Mouse (Mus musculus) intestine, postnatal 0 days (tissue): ENCODE results near the gene Cltrn. TPM values are rescaled to one million over a fixed set of nuclear protein-coding genes. Genes with fewer than 3 reads are reported as not detected.

ENCODE experiments used
- ATAC-seq: fragments of 200-750 bp; cut with Nextera tagmentation; 2 replicates; pipeline ENCODE4 v1.8.0; 2017; ENCODE audit warnings: mild to moderate bottlenecking, moderate TSS enrichment, moderate library complexity
- H3K27ac ChIP-seq: fragments of 300-500 bp; sonication (generic); 2 replicates; pipeline ENCODE4 v1.5.1; 2014; ENCODE audit warnings: mild to moderate bottlenecking, low read depth, low read length, moderate library complexity
- H3K27me3 ChIP-seq: fragments of 300-500 bp; sonication (generic); replicated peaks from 2 replicates; pipeline ENCODE4 v1.6.1; 2014; ENCODE audit warnings: low read length, mixed read lengths; ENCODE audit not compliant: control insufficient read depth, insufficient read depth
- H3K36me3 ChIP-seq: fragments of 300-500 bp; sonication (generic); 2 replicates; pipeline ENCODE4 v1.6.1; 2014; ENCODE audit warnings: mild to moderate bottlenecking, moderate library complexity; ENCODE audit not compliant: control insufficient read depth, insufficient read depth
- H3K4me1 ChIP-seq: fragments of 300-500 bp; sonication (generic); replicated peaks from 2 replicates; pipeline ENCODE4 v1.6.1; 2014; ENCODE audit warnings: antibody characterized with exemption, low read length, mixed read lengths; ENCODE audit not compliant: control insufficient read depth, insufficient read depth
- H3K4me2 ChIP-seq: fragments of 300-500 bp; sonication (generic); replicated peaks from 2 replicates; pipeline ENCODE4 v1.6.1; 2014; ENCODE audit warnings: low read depth, mild to moderate bottlenecking, moderate library complexity
- H3K4me3 ChIP-seq: fragments of 300-500 bp; sonication (generic); 2 replicates; pipeline ENCODE4 v1.5.1; 2014; ENCODE audit warnings: low read depth, low read length
- H3K9ac ChIP-seq: fragments of 300-500 bp; sonication (generic); 2 replicates; pipeline ENCODE4 v1.6.1; 2014; ENCODE audit warnings: mild to moderate bottlenecking, low read depth, low read length
- H3K9me3 ChIP-seq: fragments of 300-500 bp; sonication (generic); 2 replicates; pipeline ENCODE4 v1.6.1; 2016; ENCODE audit warnings: mixed run types; ENCODE audit not compliant: control insufficient read depth
- CTCF ChIP-seq: sonication (generic); IDR thresholded peaks from 2 replicates; pipeline ENCODE4 v1.5.1; 2016; ENCODE audit warnings: low read depth, mild to moderate bottlenecking, control low read depth, antibody characterized with exemption, moderate library complexity
- WGBS: fragments of 180-500 bp; shearing (Covaris S2); extraction: QIAGEN DNeasy Blood & Tissue Kit; methylation state at CpG from one replicate; pipeline ENCODE4 v1.1.7; 2014; 5-methylcytosine and 5-hydroxymethylcytosine counted together
- polyA plus RNA-seq: library from polyadenylated mRNA; unstranded; fragments of >200 nt; fragmentation: Nextera tagmentation; extraction: Ambion mirVana; gene quantifications from 2 replicates; pipeline ENCODE4 v1.2.1, GENCODE M21; 2015

The Cltrn gene
- polyA plus RNA-seq, 1 experiment from 2014 or later, result 3.4 TPM

DNA sequence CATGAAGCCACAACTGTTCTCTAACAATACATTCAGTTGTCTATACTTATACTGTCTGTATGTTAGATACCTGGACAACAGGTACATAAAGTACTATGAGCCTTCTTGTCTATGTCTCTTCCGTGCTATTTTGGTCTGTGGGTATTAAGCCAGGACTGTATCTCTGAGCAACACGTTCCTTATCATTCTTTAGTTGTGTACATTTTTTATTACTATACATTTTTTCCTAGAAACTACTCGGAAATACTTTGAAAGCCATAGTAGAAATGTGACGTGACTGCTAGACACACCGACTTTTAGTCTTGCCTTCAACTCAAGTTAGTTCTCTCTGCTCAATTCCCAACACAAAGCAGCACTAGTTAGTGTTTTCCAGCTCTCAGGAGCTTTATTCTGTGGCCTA is 4.8 kb downstream of the Cltrn start:
- ATAC-seq, result no peak
- Histone ChIP-seq H3K27ac (no peak overlapping the region), H3K9ac (no peak overlapping the region), H3K4me3 (no peak overlapping the region), H3K4me1 (no peaks in the 10 kb centered on the region), H3K4me2 (no peak overlapping the region), H3K36me3 (no peaks in the 10 kb centered on the region), H3K27me3 (no peaks in the 10 kb centered on the region), H3K9me3 (no peaks in the 10 kb centered on the region)
- WGBS, result 68% methylated on average over 5 of the region's 5 CpGs
- TF ChIP-seq CTCF, result no peak

DNA sequence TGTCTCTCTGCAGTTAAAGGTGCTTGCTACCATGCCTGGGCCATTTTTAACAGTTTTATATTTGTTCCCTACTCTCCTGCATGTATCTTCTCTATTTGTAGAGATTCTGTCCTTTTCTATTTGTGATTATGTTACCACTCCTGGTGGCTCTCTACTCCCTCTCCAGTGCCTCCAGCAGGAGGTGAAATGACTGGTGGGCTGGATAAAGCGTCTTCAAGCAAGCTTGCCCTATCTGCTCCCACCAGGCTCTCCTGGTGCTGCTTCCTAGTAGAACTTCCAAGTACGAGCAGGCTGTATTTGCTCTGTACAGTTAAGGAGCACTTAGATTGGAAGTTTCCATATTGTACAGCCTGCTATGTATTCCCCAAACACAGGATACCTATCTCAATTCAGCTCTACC is 7.2 kb downstream of the Cltrn start:
- 75% methylated on average over 2 of the region's 2 CpGs for WGBS
- Histone ChIP-seq H3K9ac (no peak overlapping the region), H3K27me3 (no peaks in the 10 kb centered on the region), H3K4me1 (no peaks in the 10 kb centered on the region), H3K36me3 (no peaks in the 10 kb centered on the region), H3K27ac (no peak overlapping the region), H3K4me3 (no peak overlapping the region), H3K9me3 (no peaks in the 10 kb centered on the region), H3K4me2 (no peak overlapping the region)
- ATAC-seq, result no peak
- TF ChIP-seq CTCF, result no peak

DNA sequence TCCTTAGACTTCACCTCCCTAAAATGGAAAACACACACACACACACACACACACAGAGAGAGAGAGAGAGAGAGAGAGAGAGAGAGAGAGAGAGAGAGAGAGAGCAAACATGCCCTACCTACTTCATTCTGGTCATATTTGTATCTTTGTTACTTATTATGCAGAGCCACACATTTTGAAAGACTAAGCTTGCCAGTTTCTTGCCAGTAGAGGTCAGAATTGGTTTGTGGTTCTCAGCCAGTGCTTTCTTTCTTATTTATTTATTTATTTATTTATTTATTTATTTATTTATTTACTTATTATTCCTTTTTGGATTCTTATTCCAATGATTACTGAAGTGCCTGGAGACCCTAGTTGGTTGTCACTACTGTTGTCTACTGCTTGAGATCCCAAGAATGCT is 12.9 kb downstream of the Cltrn start:
- Histone ChIP-seq H3K27me3 (no peaks in the 10 kb centered on the region), H3K4me1 (no peaks in the 10 kb centered on the region), H3K36me3 (no peaks in the 10 kb centered on the region), H3K9ac (no peak overlapping the region), H3K27ac (no peak overlapping the region), H3K9me3 (no peaks in the 10 kb centered on the region), H3K4me3 (no peak overlapping the region), H3K4me2 (no peak overlapping the region)
- no peak for ATAC-seq
- peak; percentile 50 for TF ChIP-seq CTCF

DNA sequence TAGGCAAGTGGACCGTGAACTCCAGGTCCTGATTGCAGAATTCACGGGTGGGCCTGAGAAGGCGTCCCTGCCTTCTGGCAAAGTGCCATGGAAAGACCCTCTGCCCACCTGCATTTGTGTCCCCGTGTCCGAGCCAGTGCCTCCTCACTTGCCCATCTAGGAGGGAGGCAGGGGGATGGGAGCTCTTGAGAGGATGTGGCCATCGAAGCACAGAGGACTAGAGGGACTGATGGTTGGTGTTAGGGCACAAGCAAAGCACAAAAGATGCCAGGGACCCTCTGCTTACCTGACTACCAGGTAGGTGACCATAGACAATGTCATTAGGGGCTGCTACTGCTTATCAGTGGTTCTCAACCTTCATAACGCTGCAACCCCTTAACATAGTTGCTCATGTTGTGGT is 13.6 kb downstream of the Cltrn start:
- H3K27ac ChIP-seq, result peak overlapping the region; percentile 66
- WGBS, result 73% methylated on average over 7 of the region's 7 CpGs
- H3K4me1 ChIP-seq, result no peaks in the 10 kb centered on the region

DNA sequence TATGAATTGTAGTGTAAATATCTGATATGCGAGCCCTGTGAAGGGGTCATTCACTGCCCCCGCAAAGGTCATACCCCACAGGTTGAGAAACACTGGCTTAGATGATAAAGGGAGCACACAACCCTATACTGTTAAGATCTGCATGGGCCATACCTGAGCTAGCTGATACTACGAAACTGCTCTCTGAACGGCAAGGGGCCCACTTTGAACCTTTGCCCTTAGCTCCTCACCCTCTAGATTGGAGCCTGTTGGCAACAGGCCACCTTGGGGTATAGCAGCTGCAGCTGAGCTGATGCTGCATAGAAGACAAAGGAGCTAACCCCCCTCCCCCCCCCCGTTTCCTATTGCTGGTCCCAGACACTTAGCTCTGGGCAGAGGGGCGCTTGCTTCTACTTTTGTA is 14.0 kb downstream of the Cltrn start:
- Histone ChIP-seq H3K36me3 (no peaks in the 10 kb centered on the region), H3K4me1 (no peaks in the 10 kb centered on the region), H3K9me3 (no peaks in the 10 kb centered on the region), H3K4me2 (no peak overlapping the region), H3K9ac (no peak overlapping the region), H3K27me3 (no peaks in the 10 kb centered on the region), H3K4me3 (no peak overlapping the region), H3K27ac (peak overlapping the region; percentile 66)
- no peak for TF ChIP-seq CTCF
- WGBS, result 46% methylated on average over 6 of the region's 6 CpGs
- ATAC-seq, result peak; percentile 95

More for the DNA sequence above, 13.6 kb downstream of the Cltrn start:
- Histone ChIP-seq H3K27me3 (no peaks in the 10 kb centered on the region), H3K36me3 (no peaks in the 10 kb centered on the region), H3K9me3 (no peaks in the 10 kb centered on the region), H3K9ac (no peak overlapping the region), H3K4me3 (no peak overlapping the region), H3K4me2 (no peak overlapping the region)
- ATAC-seq, result peak; percentile 42
- TF ChIP-seq CTCF, result no peak

DNA sequence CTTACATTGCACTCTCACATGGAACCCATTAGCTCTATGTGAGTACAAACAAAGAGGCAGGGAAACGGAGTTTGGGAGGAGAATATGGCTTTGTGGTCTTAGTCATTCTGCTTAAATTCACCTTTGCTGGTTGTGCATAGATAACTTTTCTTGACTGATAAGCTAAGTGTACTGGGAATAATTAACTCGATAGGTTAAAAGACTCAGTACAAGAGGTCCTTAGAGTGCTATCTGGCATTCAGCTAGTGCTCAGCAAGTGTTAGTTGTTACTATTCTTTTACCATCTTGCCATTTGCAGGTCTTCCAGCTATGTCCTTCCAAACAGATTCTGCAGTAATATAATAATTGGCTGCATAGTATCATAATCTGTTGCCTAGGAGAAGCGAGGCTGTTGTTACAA is 22.5 kb downstream of the Cltrn start:
- no peak for ATAC-seq
- Histone ChIP-seq H3K4me1 (no peaks in the 10 kb centered on the region), H3K4me2 (no peak overlapping the region), H3K9me3 (no peaks in the 10 kb centered on the region), H3K4me3 (no peak overlapping the region), H3K27ac (no peak overlapping the region), H3K9ac (no peak overlapping the region), H3K36me3 (no peaks in the 10 kb centered on the region), H3K27me3 (no peaks in the 10 kb centered on the region)
- no peak for TF ChIP-seq CTCF
- 53% methylated on average over 3 of the region's 3 CpGs for WGBS

DNA sequence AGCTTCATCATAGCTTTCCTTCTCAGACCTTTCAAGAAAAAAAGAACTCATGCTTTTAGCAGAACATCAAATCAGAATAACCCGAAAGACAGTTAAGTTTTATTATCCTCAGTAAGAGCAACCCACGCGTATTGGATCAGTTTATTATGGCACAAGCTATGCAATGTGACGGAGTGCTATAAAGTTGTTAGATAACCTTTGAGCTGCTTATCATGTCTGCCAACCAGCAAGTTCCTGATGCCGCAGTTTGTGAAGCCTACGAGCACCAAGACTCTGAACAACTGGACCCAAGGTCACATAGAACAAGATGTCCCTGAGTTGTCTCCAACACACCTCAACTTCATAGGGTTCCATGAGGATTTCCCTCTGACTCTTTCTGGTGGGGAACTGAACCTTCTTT is 25.1 kb downstream of the Cltrn start:
- Histone ChIP-seq H3K4me1 (no peaks in the 10 kb centered on the region), H3K4me2 (no peak overlapping the region), H3K9ac (no peak overlapping the region), H3K27ac (peak overlapping the region; percentile 28; the same call in 1 of the 2 replicates), H3K27me3 (no peaks in the 10 kb centered on the region), H3K9me3 (no peaks in the 10 kb centered on the region), H3K36me3 (no peaks in the 10 kb centered on the region), H3K4me3 (no peak overlapping the region)
- TF ChIP-seq CTCF, result no peak
- 56% methylated on average over 6 of the region's 6 CpGs for WGBS
- ATAC-seq, result peak; percentile 94
